Mouse (Mus musculus) testis, adult 2 months (tissue): ENCODE data around the gene Aldh6a1.

Experiments used
- CTCF ChIP-seq: fragments of 200-500 bp; IDR thresholded peaks from 2 replicates; pipeline ENCODE4 v1.5.1; 2012; ENCODE audit warnings: low read depth, mild to moderate bottlenecking, inconsistent platforms, low read length, moderate library complexity; ENCODE audit not compliant: control insufficient read depth, insufficient read depth, insufficient replicate concordance
- POLR2A ChIP-seq: fragments of 200-500 bp; IDR thresholded peaks from 2 replicates; pipeline ENCODE4 v1.6.1; 2012; ENCODE audit warnings: low read depth, mild to moderate bottlenecking, inconsistent platforms, low read length, moderate library complexity; ENCODE audit not compliant: control insufficient read depth

- TF ChIP-seq CTCF (no peak), POLR2A (no peak)
Measured at GRCm38 (mm10) chr12:84487324-84488056, 36.7 kb upstream of the Aldh6a1 start.
